Mouse (Mus musculus) spleen, postnatal 10 days (tissue): ENCODE measurements around the gene Tgfbi.

Experiments used
- DNase-seq, 2 experiments: peaks; one replicate each; pipeline ENCODE4 v3.0.0; 2021 to 2022; ENCODE audit warnings: low spot score in 2 of 2

Gene Tgfbi

GRCm38 (mm10) chr13:56609103-56609856 lies at the start of gene Tgfbi:
Tgfbi (plus strand) TSS chr13:56609523.
- peak; percentile 18 to 45 for DNase-seq

- DNase-seq, result no peak
These were observed 49.4 kb upstream of the Tgfbi start for GRCm38 (mm10) chr13:56559841-56560370.

DNA sequence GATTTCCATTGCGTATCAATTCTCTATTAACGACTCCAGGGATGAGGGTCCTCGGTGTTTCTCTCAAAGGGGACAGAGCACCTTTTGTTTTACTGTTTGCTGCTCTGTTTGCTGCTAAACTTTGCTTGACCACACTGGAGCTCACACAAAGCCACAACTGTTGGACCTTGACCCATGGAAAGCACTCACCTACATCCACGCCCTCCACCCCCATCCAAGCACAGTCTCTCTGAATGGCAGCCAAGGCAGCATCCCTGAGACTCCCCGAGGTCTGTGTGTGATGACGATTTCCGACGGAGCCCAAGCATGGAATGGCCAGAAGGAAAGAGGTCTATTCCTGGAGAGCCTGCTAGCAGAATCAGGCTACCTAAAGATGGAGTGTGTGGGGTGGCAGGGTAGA lies 48.2 kb upstream of the Tgfbi start:
- DNase-seq, result no peak

- DNase-seq, result peak in 1 of 2 experiments; percentile 43
These were observed 46.2 kb upstream of the Tgfbi start for GRCm38 (mm10) chr13:56563075-56563474.

- no peak for DNase-seq
These were observed 43.0 kb upstream of the Tgfbi start for GRCm38 (mm10) chr13:56566336-56566735.

DNA sequence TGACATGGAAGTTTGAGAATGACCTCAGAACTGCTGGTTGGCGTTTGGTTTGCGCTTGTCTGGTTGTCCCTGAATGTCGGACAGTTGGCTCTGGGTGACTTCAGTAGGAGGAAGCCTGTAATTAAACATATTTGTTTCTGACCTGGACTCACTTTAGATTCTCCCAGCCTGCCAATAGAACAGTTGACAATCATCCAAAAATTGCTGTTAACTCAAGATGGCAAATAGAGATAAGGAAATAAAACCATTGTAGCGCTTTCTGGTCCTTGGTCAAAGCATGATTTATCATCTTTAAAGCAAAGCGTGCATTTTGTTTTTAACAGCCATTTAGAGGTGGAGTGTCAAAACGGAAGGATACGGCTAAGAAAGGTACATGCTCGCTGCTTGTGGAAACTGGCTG lies 37.7 kb upstream of the Tgfbi start:
- no peak for DNase-seq

DNA sequence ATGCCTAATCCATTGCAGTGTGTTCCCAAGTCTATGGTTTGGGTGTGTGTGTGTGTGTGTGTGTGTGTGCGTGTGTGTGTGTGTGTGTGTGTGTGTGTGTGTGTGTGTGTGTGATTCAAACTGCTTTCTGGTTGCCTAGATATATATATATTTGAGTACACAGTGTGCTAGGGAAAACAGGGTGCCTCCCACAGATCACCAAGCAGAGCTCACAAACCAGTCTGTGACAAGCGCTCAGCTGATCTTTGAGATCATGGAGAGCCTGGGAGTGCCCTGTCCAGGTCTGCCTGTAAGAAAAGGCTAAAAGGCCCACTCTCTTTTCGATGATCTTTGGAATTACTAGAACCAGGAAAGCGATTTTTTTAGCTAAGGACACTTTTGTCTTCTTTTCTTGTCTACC lies 34.2 kb upstream of the Tgfbi start:
- no peak for DNase-seq

DNA sequence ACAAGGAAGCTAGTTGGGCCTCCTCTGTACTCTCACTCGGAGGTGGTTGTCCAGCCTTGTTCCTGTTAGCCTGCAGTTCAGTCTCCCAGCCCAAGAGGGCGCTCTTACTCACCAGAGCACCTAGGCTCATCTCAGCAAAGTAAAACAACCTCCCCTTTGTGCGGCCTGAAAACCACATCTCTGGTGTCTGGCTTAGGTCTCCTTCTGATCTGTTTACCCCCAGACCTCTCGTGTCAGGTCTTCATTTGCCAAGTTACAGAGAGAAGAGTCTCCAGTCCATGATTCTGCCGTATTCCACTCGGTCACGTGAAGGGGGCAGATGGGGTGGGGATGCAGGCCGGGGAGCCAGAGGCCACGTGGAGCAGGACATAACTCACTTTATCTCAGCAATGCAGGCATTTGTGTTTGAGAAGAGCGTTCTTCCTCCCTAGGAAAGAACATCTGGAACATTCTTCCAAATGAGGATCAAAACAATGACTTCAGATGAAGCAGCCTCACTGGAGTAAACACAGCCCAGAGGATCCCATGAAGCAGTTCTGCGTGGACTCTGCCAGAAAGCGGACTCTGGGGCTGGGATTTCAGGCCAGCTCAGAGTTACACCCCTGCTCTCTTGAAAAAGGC lies 33.5 kb upstream of the Tgfbi start:
- peak; percentile 54 to 77 for DNase-seq

DNA sequence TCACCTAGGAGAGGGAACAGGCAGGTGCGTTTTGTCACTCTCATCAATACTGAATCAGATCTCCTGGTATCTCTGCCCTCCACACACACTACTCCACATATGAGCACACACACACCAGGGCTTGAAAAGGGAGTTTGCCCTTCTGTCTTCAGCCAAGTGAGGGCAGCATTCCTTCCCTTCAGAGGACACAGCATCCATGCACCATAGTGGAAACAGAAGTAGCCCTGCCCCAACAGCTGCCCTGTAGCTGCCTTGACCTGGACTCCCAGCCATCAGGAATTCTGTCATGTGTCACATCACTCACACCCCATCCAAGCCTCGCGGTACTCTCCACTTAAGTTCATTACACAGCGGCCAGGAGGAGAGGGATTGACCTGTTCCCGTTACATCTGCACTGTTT lies 31.2 kb upstream of the Tgfbi start:
- no peak for DNase-seq

GRCm38 (mm10) chr13:56580450-56580849 lies 28.9 kb upstream of the Tgfbi start:
- no peak for DNase-seq

DNA sequence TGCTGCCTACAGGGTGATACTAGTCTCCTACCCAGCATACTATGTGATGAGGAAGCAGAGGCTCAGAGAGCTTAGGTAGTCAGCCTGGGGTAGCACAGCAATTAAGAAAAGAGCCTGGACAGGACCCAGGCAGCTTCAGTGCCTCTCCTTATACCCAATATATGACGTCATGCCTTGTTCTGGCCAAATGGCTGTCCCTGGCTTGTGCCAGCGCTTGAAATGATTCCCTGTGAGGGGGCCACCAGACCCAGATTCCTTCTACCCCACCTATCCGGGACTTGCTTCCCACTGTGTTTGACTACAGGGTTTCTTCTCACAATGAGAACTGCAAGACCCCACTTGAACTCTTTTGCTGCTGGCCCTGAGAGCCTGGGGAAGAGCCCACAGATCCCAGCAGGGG lies 27.8 kb upstream of the Tgfbi start:
- no peak for DNase-seq

DNA sequence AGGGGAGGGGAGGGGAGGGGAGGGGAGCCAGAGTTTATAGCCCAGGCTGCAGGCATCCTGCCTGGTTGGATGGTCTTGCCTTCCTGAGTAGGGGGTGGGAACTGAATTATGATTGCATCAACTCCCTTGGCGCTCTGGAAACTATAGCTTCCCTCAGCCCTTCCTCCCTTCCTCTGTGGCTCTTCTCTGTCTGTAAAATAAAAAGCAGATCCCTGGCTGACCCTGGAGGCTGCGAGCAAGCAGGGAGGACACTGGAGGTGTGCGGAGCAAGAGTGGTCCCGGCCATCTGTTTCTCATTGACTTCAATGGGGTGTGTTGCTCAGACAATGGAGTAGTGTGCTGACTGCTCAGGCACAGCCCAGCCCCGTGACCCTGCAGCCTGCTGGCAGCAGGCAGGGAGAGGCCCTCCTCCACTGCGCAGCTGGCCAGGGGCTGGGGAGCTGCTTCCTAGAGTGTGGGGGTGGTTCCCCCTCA lies 27.3 kb upstream of the Tgfbi start:
- no peak for DNase-seq

DNA sequence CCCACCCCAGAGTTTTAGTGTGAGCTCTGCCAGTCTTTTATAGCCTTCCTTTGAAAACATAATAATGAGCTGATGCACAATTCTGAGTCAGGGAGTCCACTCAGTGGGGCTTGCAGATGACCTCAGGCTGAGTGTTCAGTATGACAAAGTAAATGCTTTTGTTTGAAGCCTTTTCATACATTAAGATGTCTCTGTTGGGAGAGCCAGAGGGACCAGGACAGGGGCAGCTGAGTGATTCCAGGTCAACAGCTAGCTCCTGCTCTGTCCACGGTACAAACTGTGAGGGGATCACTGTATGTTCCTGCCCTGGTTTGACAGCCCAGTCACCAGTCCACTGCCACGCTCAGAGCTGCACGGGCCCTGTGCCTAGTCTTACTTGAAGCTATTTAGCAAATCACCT lies 26.6 kb upstream of the Tgfbi start:
- DNase-seq, result no peak

- no peak for DNase-seq
These were observed 23.3 kb upstream of the Tgfbi start for GRCm38 (mm10) chr13:56586046-56586445.

DNA sequence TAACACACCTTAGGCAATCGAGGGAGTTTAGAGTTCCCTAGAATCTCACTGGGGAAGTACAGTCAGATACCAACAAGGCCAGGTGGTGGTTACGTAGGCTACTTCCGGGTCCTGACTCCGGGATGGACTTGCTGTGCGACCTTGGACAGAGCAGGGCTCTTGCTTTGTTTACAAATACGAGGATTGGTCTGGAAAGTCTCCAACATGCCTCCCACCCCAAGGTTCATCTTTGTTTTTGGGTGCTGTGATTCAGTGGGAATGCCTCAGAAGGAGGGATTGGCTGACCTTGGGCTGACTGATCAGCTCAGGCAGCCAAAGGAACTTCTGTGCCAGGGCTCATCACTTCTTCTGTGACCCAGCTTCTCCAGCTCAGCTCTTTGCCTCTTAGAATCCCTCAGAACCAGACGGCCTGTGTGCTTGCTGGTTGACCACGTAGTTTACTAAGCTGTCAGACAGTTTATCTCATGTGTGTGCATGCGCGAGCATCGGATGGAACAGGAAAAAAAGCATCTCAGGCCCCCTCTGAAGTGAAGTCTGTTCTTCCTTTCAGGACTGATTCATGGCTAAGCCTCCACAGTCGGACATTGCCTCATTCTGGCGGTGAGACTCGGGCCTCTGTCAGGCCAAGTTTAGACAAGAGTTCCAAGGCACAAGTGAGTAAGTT lies 20.7 kb upstream of the Tgfbi start:
- DNase-seq, result no peak

- no peak for DNase-seq
These were observed 19.1 kb upstream of the Tgfbi start for GRCm38 (mm10) chr13:56590202-56590601.

DNA sequence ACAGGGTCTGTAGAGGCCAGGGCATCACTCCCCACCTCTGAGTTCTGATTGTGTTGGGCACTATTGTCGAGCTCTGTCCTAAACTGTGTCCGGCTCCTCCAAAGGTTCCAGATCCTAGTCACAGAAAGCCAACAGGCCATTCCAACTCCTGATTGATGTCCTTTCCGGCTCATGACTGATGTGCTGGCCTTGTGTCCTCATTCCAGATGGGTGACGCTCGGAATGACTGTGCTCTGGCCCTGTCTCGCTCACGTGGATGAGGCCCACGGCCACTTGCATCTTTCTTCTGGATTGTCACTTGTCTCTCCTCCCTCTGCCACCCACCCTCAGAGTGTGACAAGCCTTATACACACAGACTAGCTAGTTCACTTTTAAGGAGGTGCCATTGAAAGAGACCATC lies 18.1 kb upstream of the Tgfbi start:
- DNase-seq, result no peak

GRCm38 (mm10) chr13:56591939-56592338 lies 17.4 kb upstream of the Tgfbi start:
- DNase-seq, result no peak

- DNase-seq, result no peak
These were observed 16.1 kb upstream of the Tgfbi start for GRCm38 (mm10) chr13:56593196-56593595.

GRCm38 (mm10) chr13:56593961-56594391 lies 15.3 kb upstream of the Tgfbi start:
- no peak for DNase-seq

GRCm38 (mm10) chr13:56595246-56595645 lies 14.1 kb upstream of the Tgfbi start:
- no peak for DNase-seq

DNA sequence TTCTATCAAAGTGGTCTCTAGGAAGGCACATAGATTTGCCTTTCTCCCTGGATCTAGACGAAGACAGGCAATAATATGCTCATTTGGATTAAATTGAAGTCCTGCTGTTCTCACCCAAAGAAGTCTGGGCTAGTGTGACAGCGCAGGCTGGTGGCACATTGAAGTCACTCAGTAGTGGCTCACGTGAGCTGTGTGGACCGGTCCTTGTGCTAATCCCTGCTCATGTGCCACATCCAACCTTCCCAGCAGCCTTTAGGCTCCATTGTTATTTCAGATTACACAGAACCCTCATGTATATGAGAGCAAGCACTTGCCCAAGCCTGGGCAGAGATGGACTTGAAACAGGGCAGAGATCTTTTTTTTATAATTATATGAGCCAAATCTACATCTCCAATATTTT lies 12.0 kb upstream of the Tgfbi start:
- no peak for DNase-seq
